Mouse (Mus musculus) stomach, postnatal 0 days (tissue): ENCODE results near the gene Wfs1.

Experiments used
- CTCF ChIP-seq: IDR thresholded peaks from 2 replicates; pipeline ENCODE4 v1.5.1; 2016; ENCODE audit warnings: antibody characterized with exemption, low read depth, mild to moderate bottlenecking, moderate library complexity
- EP300 ChIP-seq: optimal IDR thresholded peaks from 2 replicates; pipeline ENCODE3; 2016; ENCODE audit warnings: antibody characterized with exemption

DNA sequence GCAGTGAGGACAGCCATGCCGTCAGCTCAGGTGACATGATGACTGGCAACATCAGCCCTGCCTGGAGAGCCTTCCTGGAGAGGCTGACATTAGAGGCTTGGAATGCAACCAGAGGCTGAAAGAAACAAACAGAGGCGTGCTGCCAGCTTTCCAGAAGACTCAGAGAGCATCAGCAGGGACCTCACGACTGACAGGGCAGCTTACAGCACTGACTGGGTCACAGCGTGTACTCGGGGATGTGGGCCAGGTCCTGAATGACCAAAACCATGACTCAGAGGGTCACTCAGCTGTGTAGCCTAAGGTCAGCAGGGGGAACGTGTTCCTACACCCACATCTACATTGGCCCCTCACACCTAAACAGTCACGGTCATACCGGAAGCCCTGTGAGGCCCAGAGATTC, 10.0 kb downstream of the Wfs1 start:
- TF ChIP-seq EP300 = no peak
- TF ChIP-seq CTCF = no peak
